Mouse (Mus musculus) E14TG2a.4 (cell line): ENCODE data around the gene Cspg5.

ENCODE experiments used
- CTCF ChIP-seq: conservative IDR thresholded peaks from 2 replicates; pipeline ENCODE4 v1.5.1; 2014; ENCODE audit warnings: low read length
- NANOG ChIP-seq: IDR thresholded peaks from 2 replicates; pipeline ENCODE4 v1.6.1; 2014; ENCODE audit warnings: borderline replicate concordance, low read length, mixed read lengths

DNA sequence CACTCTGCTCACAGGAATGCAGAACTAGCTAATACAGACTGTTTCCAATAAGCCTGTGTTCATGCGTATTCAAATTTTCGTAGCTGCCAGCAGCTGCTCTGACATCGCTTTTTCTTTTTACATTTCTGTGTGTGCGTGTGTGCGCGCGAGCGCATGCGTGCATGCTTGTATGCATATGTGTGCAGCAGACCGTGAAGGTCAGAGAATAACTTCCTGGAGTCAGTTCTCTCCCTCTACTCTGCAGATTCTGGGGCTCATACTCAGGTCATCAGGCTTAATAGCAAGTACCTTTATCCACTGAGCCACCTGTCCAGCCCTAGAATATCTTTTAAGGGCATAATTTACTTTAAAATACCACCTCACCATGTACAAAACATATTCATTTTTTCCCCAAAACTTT is 24.8 kb downstream of the Cspg5 start:
- TF ChIP-seq CTCF, result no peak
- no peak for TF ChIP-seq NANOG
